ENCODE assay signal across 14 mouse cellular contexts in the genomic region with DNA sequence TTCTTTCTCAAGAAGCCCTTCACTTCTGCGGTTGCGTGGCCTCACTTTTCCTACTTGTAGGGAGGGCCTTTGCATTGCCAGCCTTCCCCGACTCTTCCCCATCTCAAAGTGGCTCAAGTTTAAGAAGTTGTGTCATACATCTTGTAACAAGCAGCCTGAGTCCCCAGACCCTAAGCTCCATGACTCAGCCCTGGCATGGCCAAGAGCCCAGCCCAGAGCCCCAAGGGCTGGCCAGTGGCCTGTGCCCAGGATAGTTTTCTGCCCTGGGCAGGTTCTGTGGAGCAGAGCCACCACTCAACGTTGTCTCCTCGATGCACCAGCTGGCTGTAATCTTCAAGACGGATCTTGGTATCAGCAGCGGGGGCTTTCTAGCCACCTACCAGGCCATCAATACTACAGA. TPM values are rescaled to one million over a fixed set of nuclear protein-coding genes. Genes with fewer than 3 reads are reported as not detected.
"Had no signal": no experiment of that assay in that cellular context is flagged by ENCODE, and none has a peak within 500 bp of the region (broad histone marks: within the 10 kb centered on the region; RNA-seq: fewer than 3 reads in every experiment).

No protein-coding gene starts in this region.

- H3K27me3 ChIP-seq: limb, embryonic 12.5 days; midbrain, embryonic 12.5 days had no signal

- H3K9me3 ChIP-seq: limb, embryonic 12.5 days; midbrain, embryonic 12.5 days had no signal

- H3K9ac ChIP-seq: limb, embryonic 12.5 days; liver, embryonic 14.5 days; lung, embryonic 14.5 days; midbrain, embryonic 12.5 days had no signal

- H3K4me2 ChIP-seq: limb, embryonic 12.5 days; lung, embryonic 14.5 days; midbrain, embryonic 12.5 days had no signal

- DNase-seq: kidney, postnatal 25 days; lung, embryonic 14.5 days; lung, postnatal 10 days; lung, postnatal 4 days; right cerebral cortex, postnatal 25 days had no signal

- H3K4me3 ChIP-seq: limb, embryonic 12.5 days; midbrain, embryonic 12.5 days had no signal

- H3K27ac ChIP-seq: limb, embryonic 12.5 days; liver, embryonic 14.5 days; midbrain, embryonic 12.5 days had no signal

RNA-seq across cellular contexts. Expression of a gene that starts 2.2 kb away (rescaled TPM):
- total RNA-seq: megakaryocyte-erythroid progenitor cell, adult 5-6 weeks had no signal

RNA-seq across cellular contexts. Expression of a gene that starts 3.4 kb away (rescaled TPM):
- total RNA-seq: liver, adult 2 months; megakaryocyte-erythroid progenitor cell, adult 5-6 weeks had no signal
- polyA plus RNA-seq: liver, adult 2 months; liver, embryonic 14.5 days; midbrain, embryonic 12.5 days; neural tube, embryonic 14.5 days; thymus, postnatal 0 days had no signal

RNA-seq across cellular contexts. Expression of a gene that starts 8.4 kb away (rescaled TPM):
- total RNA-seq: megakaryocyte-erythroid progenitor cell, adult 5-6 weeks; midbrain, postnatal 0 days had no signal
- polyA plus RNA-seq: liver, adult 2 months; small intestine, adult 2 months had no signal
